Comparison of ENCODE assay signal across 8 mouse cellular contexts in the genomic region with DNA sequence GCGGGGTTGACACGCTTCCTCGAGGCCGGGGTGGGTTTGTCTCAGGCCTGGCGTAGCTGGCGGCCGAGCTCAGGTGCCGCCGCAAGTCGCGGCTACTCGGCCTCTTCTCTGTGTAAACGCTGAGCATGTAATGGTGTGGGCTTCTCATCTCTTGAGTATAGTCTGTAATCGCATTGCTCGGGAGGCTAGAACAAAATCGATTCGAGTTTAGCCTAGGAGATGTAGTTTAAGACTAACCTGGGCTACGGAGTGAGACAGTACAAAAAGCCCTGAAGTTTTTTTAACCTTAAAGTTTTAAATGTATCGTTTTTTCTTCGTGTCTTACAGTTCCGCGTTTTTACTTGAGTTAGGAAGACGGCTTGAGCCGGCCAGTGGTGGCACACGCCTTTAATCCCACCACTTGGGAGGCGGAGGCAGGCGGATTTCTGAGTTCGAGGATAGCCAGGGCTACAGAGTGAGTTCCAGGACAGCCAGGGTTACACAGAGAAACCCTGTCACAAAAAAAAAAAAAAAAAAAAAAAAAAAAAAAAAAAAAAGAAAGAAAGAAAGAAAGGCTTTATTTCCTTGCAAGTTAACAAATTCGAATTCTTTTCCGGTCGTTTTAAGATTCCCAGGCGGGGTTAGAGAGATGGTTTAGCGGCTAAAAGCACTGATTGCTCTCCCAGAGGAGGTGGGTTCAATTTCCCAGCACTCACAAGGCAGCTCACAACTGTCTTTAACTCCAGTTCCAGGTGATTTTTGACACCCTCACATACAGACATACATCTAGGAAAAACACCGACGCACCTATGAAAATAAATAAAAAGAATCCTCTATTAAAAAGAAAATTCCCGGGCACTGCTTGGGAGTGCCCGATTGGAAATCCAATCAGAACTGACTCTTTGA. TPM values are rescaled to one million over a fixed set of nuclear protein-coding genes. Genes with fewer than 3 reads are reported as not detected.
A peak's percentile ranks its signal among the peaks of the same experiment; 100 is the strongest.
DNase-seq lines count a peak whose midpoint lies in the region; ATAC-seq lines count a peak whose summit lies in the region.

No protein-coding gene starts in this region.

- H3K4me3 ChIP-seq in lung, embryonic 16.5 days (ENCODE audit: low read length): peak overlapping the region; percentile 92
- H3K4me3 ChIP-seq in brown adipose tissue, adult 24 weeks (ENCODE audit: insufficient read depth, low read depth, low read length): peak overlapping the region; percentile 58

- no peak for DNase-seq in lung, postnatal 10 days
- peak; percentile 15 to 18 for DNase-seq in heart, postnatal 10 days
- peak; percentile 15 to 30 for DNase-seq in lung, postnatal 4 days
- DNase-seq in adrenal gland, postnatal 10 days: no peak
- no peak for DNase-seq in right cerebral cortex, adult 2 months (ENCODE audit: low spot score in 2 of 2)
- no peak for DNase-seq in layer of hippocampus, postnatal 36 days

- H3K9ac ChIP-seq in lung, embryonic 16.5 days (ENCODE audit: low read length): peak overlapping the region; percentile 90

- 4% methylated on average over 37 of the region's 37 CpGs for WGBS in lung, embryonic 16.5 days

- H3K9me3 ChIP-seq in lung, embryonic 16.5 days (ENCODE audit: control insufficient read depth, low read length): no peaks in the 10 kb centered on the region

- H3K4me2 ChIP-seq in lung, embryonic 16.5 days (ENCODE audit: low read depth, low read length): peak overlapping the region; percentile 70

- intact Hi-C loops in heart, postnatal 10 days (cut with DNase I): no loop called here

- no peaks in the 10 kb centered on the region for H3K27me3 ChIP-seq in lung, embryonic 16.5 days (ENCODE audit: control insufficient read depth, insufficient read depth, low read depth, low read length)

- H3K36me3 ChIP-seq in lung, embryonic 16.5 days (ENCODE audit: control insufficient read depth, insufficient read depth, low read length): peaks cover 5% of the 10 kb centered on the region

- peak; percentile 56 for ATAC-seq in lung, embryonic 16.5 days (ENCODE audit: low read depth)

- peaks cover 12% of the 10 kb centered on the region for H3K4me1 ChIP-seq in lung, embryonic 16.5 days (replicated peaks; ENCODE audit: control insufficient read depth, insufficient read depth, low read length)
- H3K4me1 ChIP-seq in brown adipose tissue, adult 24 weeks (ENCODE audit: control insufficient read depth, insufficient read depth, insufficient read length, low read length): no peaks in the 10 kb centered on the region

- peak overlapping the region; percentile 93 for H3K27ac ChIP-seq in lung, embryonic 16.5 days (ENCODE audit: low read length)
- H3K27ac ChIP-seq in brown adipose tissue, adult 24 weeks (replicated peaks; ENCODE audit: low read depth, low read length): no peak overlapping the region

RNA-seq across cellular contexts. Expression of a gene that starts 0.8 kb away (rescaled TPM):
- 166 and 182 TPM in 2 replicates for polyA plus RNA-seq in lung, embryonic 16.5 days (2015; fragmentation: Nextera tagmentation; extraction: Ambion mirVana)
- polyA plus RNA-seq in brown adipose tissue, adult 24 weeks (2012; ENCODE audit: insufficient read depth, insufficient read length, missing spikeins): 1.3 TPM in 1 of 2 replicates, not detected in the other
- 10 to 100 TPM; 40.0 to 43.7 TPM for total RNA-seq in heart, postnatal 10 days (2021)
- 10 to 100 TPM; 38.9 to 43.4 TPM for total RNA-seq in adrenal gland, postnatal 10 days (2021)
- 1 to 10 TPM; 1.5 to 2.4 TPM for total RNA-seq in layer of hippocampus, postnatal 36 days (2021)

RNA-seq across cellular contexts. Expression of a gene that starts 25.6 kb away (rescaled TPM):
- polyA plus RNA-seq in lung, embryonic 16.5 days (2015; fragmentation: Nextera tagmentation; extraction: Ambion mirVana): 9.7 and 10.7 TPM in 2 replicates
- polyA plus RNA-seq in brown adipose tissue, adult 24 weeks (2012; ENCODE audit: insufficient read depth, insufficient read length, missing spikeins): 4.1 and 6.4 TPM in 2 replicates
- total RNA-seq in heart, postnatal 10 days (2021): 10 to 100 TPM in 1 of 2 experiments, 1 to 10 TPM in 1; 7.7 to 10.9 TPM
- 10 to 100 TPM; 14.5 to 18.3 TPM for total RNA-seq in adrenal gland, postnatal 10 days (2021)
- total RNA-seq in layer of hippocampus, postnatal 36 days (2021): 10 to 100 TPM; 21.6 to 24.3 TPM

RNA-seq across cellular contexts. Expression of a gene that starts 29.2 kb away (rescaled TPM):
- 7.2 and 8.9 TPM in 2 replicates for polyA plus RNA-seq in lung, embryonic 16.5 days (2015; fragmentation: Nextera tagmentation; extraction: Ambion mirVana)
- 3.7 and 7.2 TPM in 2 replicates for polyA plus RNA-seq in brown adipose tissue, adult 24 weeks (2012; ENCODE audit: insufficient read depth, insufficient read length, missing spikeins)
- total RNA-seq in heart, postnatal 10 days (2021): 10 to 100 TPM in 1 of 2 experiments, 1 to 10 TPM in 1; 7.1 to 10.1 TPM
- total RNA-seq in adrenal gland, postnatal 10 days (2021): 10 to 100 TPM in 1 of 2 experiments, 1 to 10 TPM in 1; 8.4 to 13.8 TPM
- 10 to 100 TPM; 13.2 to 16.6 TPM for total RNA-seq in layer of hippocampus, postnatal 36 days (2021)

RNA-seq across cellular contexts. Expression of a gene that starts 34.0 kb away (rescaled TPM):
- polyA plus RNA-seq in lung, embryonic 16.5 days (2015; fragmentation: Nextera tagmentation; extraction: Ambion mirVana): 46.2 and 47.4 TPM in 2 replicates
- 26.1 and 27.5 TPM in 2 replicates for polyA plus RNA-seq in brown adipose tissue, adult 24 weeks (2012; ENCODE audit: insufficient read depth, insufficient read length, missing spikeins)
- total RNA-seq in heart, postnatal 10 days (2021): 10 to 100 TPM; 24.0 to 27.5 TPM
- total RNA-seq in adrenal gland, postnatal 10 days (2021): 10 to 100 TPM; 38.7 to 47.4 TPM
- 10 to 100 TPM; 41.4 to 44.5 TPM for total RNA-seq in layer of hippocampus, postnatal 36 days (2021)

RNA-seq across cellular contexts. Expression of a gene that starts 45.8 kb away (rescaled TPM):
- 40.8 and 42.3 TPM in 2 replicates for polyA plus RNA-seq in lung, embryonic 16.5 days (2015; fragmentation: Nextera tagmentation; extraction: Ambion mirVana)
- 12.8 and 19.7 TPM in 2 replicates for polyA plus RNA-seq in brown adipose tissue, adult 24 weeks (2012; ENCODE audit: insufficient read depth, insufficient read length, missing spikeins)
- total RNA-seq in heart, postnatal 10 days (2021): 10 to 100 TPM; 17.9 to 18.9 TPM
- 10 to 100 TPM; 40.8 to 44.6 TPM for total RNA-seq in adrenal gland, postnatal 10 days (2021)
- total RNA-seq in layer of hippocampus, postnatal 36 days (2021): 10 to 100 TPM; 38.1 to 39.5 TPM

Comparison
In these comparisons a context has a peak if more than half of its experiments do, and no peak if none do; other contexts are left out.
1. DNase-seq: peak in heart, postnatal 10 days (2 of 2) and lung, postnatal 4 days (2 of 2); none in lung, postnatal 10 days (single experiment), adrenal gland, postnatal 10 days (single experiment), right cerebral cortex, adult 2 months (0 of 2) and layer of hippocampus, postnatal 36 days (0 of 2).
2. RNA of a gene that starts 0.8 kb away (total RNA-seq): 40.0 to 43.7 TPM in heart, postnatal 10 days and 38.9 to 43.4 TPM in adrenal gland, postnatal 10 days; 1.5 to 2.4 TPM in layer of hippocampus, postnatal 36 days; every median in the first group is over 10 times any median in the second.